Mouse (Mus musculus) G1E (cell line): ENCODE results near the gene Eno2. TPM values are rescaled to one million over a fixed set of nuclear protein-coding genes. Genes with fewer than 3 reads are reported as not detected.

ENCODE experiments used
- ATAC-seq: 2 replicates; pipeline ENCODE4 v1.8.0; 2016; ENCODE audit warnings: mild to moderate bottlenecking; ENCODE audit not compliant: insufficient number of reproducible peaks, poor library complexity, low FRiP score, severe bottlenecking; ENCODE audit errors: extremely low read depth
- DNase-seq: peaks from one replicate; pipeline ENCODE4 v3.0.0; 2012; ENCODE audit warnings: low spot score
- H3K27me3 ChIP-seq: 2 replicates; pipeline ENCODE4 v1.6.1; 2012; ENCODE audit warnings: mild to moderate bottlenecking, low read length, inconsistent platforms; ENCODE audit not compliant: insufficient read depth
- H3K36me3 ChIP-seq: replicated peaks from 2 replicates; pipeline ENCODE3; 2012; ENCODE audit warnings: mild to moderate bottlenecking, inconsistent platforms
- H3K4me1 ChIP-seq: 2 replicates; pipeline ENCODE4 v1.6.1; 2012; ENCODE audit warnings: low read depth, low read length, inconsistent platforms, mixed read lengths; ENCODE audit not compliant: insufficient read depth
- H3K4me3 ChIP-seq: 2 replicates; pipeline ENCODE4 v1.5.1; 2012; ENCODE audit warnings: low read depth, mild to moderate bottlenecking, inconsistent platforms, low read length, moderate library complexity, mixed read lengths
- H3K9me3 ChIP-seq: replicated peaks from 2 replicates; pipeline ENCODE4 v1.6.1; 2012; ENCODE audit warnings: inconsistent platforms
- CTCF ChIP-seq: IDR thresholded peaks from 2 replicates; pipeline ENCODE4 v1.5.1; 2012; ENCODE audit warnings: low read depth, low read length, inconsistent platforms, mixed read lengths
- GATA1 ChIP-seq: IDR thresholded peaks from 2 replicates; pipeline ENCODE4 v1.6.1; 2012; ENCODE audit warnings: borderline replicate concordance, low read length, inconsistent platforms, mixed read lengths
- GATA2 ChIP-seq: IDR thresholded peaks from 2 replicates; pipeline ENCODE4 v1.6.1; 2012; ENCODE audit warnings: low read depth, low read length, inconsistent platforms, borderline replicate concordance
- POLR2AphosphoS5 ChIP-seq: IDR thresholded peaks from 2 replicates; pipeline ENCODE4 v1.6.1; 2012; ENCODE audit warnings: low read depth, low read length, inconsistent platforms; ENCODE audit not compliant: insufficient replicate concordance
- TAL1 ChIP-seq: conservative IDR thresholded peaks from 2 replicates; pipeline ENCODE4 v1.6.1; 2012; ENCODE audit warnings: low read depth, low read length, inconsistent platforms, mixed read lengths
- polyA plus RNA-seq: library from polyadenylated mRNA; stranded (reverse); fragments of >175 nt; gene quantifications from 2 replicates; pipeline ENCODE4 v1.2.3, GENCODE M21; 2012
- total RNA-seq, 2 experiments: library from RNA; stranded (forward) in 1 of 2; stranded (reverse) in 1 of 2; fragments of 200-1000 nt in 1 of 2; fragments of >200 nt in 1 of 2; fragmentation: Nextera tagmentation in 1 of 2; gene quantifications; 2 replicates each; pipeline ENCODE4 v1.2.3; 2014 to 2017

Gene Eno2
- total and polyA plus RNA-seq, 3 experiments, result 0.29 to 3.6 (median 3.2) TPM

DNA sequence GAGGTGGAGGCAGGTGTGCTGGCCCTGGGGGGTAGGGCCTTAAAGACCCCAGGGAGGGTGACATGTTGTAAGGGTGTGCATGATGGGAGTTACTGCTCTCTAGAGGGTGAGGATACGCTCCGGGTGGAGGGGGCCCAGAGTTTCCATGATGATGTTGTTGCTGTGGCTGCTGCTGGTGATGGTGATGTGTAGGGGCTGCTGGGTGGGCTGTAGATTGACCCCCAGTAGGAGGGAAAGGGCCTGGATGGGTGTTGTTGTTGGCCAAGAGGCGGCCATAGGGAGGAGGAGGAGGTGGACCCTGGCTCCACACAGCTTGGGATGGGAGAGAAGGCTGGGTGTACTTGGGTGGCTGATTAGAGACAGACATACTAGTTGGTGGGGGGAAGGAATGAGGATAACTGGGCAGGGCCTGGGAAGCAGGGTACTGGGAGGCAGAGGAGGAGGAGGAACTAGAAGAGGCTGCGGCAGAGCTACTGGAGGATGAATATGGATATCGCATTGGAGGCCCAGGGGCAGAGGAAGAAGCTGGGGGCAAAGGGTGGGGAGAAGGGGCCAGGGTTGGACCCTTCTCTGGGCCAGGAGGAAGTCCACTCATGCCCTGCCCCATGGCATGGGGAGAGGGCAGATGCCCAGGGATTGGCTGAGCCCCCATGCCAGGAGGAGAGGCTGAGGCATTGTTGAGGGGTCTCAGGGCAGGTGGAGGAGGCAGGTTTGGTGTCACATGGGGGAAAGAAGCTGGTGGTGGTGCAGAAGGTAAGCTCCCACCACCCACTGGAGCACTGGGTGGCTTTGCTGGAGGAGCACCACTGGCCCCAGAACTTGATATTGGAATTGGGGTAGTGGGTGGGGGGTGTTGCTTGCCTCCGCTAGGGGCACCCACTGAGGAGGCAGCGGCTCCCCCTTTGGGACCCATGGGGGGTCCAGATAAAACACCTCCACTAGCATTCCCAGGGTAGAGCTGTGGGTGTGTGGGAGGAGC, 22.5 kb downstream of the Eno2 start:
- H3K27me3 ChIP-seq, result peaks cover 5% of the 10 kb centered on the region; the same call in 1 of the 2 replicates
- H3K4me3 ChIP-seq, result peak overlapping the region; percentile 80; the same call in 1 of the 2 replicates
- no peak for ATAC-seq
- TF ChIP-seq POLR2AphosphoS5, result no peak
- TF ChIP-seq CTCF, result no peak
- no peak for TF ChIP-seq GATA2
- no peak for TF ChIP-seq TAL1
- no peak for TF ChIP-seq GATA1
- DNase-seq, result no peak
- H3K36me3 ChIP-seq, result peaks cover 49% of the 10 kb centered on the region
- no peaks in the 10 kb centered on the region for H3K9me3 ChIP-seq
- peaks cover 53% of the 10 kb centered on the region for H3K4me1 ChIP-seq

DNA sequence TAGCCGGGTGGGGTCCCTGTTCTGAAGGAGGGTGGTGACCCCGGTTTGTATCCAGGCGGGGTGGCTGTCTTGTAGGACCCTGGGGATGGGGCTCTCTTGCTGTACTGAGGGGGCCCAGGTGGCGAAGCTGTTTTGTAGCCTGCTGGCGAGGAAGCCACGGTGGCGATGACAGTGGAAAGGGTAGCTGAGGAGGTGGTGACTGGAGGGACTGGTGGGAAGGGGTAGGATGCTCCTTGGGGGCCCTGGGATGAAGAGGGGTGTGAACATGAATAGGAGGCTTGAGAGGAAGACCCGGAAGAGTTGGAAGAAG, 23.2 kb downstream of the Eno2 start:
- Histone ChIP-seq H3K9me3 (no peaks in the 10 kb centered on the region), H3K36me3 (peaks cover 49% of the 10 kb centered on the region), H3K4me1 (peaks cover 58% of the 10 kb centered on the region), H3K4me3 (peak overlapping the region; percentile 80), H3K27me3 (peaks cover 3% of the 10 kb centered on the region; the same call in 1 of the 2 replicates)
- ATAC-seq (no peak), DNase-seq (no peak)
- TF ChIP-seq GATA1 (no peak), POLR2AphosphoS5 (no peak), GATA2 (no peak), CTCF (no peak), TAL1 (no peak)

DNA sequence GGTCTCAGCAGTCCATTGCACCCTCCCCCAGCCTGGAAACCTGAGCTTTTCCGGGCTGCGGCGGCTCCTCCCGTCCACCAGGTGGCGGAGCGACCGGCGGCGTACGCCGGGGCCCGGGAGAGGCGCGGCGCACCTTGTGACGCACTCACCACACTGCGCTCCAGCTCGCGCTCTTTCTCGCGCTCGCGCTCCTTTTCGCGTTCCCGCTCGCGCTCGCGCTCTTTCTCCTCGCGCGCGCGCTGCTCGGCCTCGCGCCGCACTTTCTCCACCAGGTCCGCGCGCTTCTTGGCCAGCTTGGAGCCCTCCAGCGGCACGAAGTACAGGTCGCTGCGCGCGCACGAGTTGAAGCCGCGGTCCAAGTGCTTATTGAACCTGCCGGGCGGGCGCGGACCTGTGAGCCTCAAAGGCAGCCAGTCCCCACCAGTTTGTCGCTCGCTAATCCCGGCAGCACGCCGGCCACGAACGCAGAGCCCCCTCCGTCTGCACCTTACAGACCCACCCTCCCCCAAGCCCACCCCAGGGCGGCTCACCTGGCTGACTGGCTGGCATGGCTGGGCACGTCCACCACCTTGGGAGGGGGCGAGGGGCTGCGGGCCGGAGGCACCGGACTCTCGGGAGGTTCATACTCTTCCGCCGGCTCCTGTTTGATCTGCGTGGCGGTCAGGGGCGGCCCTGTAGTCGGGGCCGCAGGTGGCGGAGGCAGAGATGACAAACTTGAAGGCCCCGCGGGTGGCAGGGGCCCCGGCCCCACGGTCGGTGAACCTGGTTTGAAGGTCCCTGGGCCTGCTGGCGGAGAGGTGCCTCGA, 23.8 kb downstream of the Eno2 start:
- Histone ChIP-seq H3K9me3 (no peaks in the 10 kb centered on the region), H3K27me3 (peaks cover 3% of the 10 kb centered on the region; the same call in 1 of the 2 replicates), H3K36me3 (peaks cover 49% of the 10 kb centered on the region), H3K4me1 (peaks cover 60% of the 10 kb centered on the region), H3K4me3 (peak overlapping the region; percentile 80)
- DNase-seq (peak; percentile 90), ATAC-seq (peak; percentile 12)
- no peak for TF ChIP-seq POLR2AphosphoS5
- TF ChIP-seq GATA2, result no peak
- TF ChIP-seq TAL1, result no peak
- TF ChIP-seq GATA1, result no peak
- TF ChIP-seq CTCF, result peak; percentile 60

DNA sequence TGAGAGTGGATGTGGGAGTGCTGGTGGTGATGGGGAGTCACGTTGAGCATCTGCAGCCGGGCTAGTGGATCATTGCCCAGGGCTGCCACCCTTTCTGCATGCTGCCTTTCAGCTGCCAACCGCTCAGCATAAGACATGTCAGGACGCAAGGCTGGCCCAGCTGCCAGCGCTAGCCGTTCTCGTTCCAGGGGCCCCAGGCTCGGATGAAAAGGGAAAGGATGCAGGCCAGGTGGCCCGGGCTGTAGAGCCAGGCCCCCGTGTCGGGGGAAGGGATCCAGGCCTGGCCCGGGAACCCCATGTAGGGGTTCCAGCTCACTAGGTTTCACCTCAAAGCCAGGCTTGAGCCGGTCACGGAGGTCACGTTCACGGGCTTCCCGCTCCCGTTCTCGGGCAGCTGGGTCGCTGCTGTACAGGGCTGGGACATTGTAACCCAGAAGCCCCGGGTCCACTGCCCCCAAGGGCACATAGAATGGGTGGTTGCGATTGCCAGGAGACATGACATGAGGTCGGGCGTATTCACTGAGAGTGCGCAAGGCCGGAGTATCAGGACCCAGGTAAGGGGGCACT, 24.6 kb downstream of the Eno2 start:
- Histone ChIP-seq H3K4me1 (peaks cover 61% of the 10 kb centered on the region), H3K9me3 (no peaks in the 10 kb centered on the region), H3K36me3 (peaks cover 49% of the 10 kb centered on the region), H3K27me3 (peaks cover 3% of the 10 kb centered on the region; the same call in 1 of the 2 replicates), H3K4me3 (peak overlapping the region; percentile 80)
- no peak for ATAC-seq
- TF ChIP-seq GATA2 (no peak), TAL1 (no peak), CTCF (no peak), GATA1 (no peak), POLR2AphosphoS5 (no peak)
- DNase-seq, result no peak

DNA sequence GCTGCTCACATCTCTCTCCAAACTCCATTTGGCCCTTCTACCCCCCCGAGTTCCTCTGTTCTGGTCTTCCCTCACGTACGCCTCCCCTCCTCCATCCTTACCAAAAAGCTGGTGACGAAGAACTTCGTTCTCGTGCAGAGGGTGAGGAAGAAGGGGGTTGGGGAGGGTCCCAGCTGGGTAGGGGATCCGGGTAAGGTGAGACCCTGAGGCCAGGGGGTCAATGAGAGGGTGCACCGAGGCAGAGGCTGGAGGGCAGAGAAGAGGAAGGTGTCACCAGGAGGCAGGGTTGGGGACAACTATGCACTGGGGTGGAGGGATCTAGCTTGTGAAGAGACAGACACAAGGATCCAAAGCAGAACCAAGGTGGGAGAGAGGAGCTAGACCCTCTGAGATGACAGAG, 25.8 kb downstream of the Eno2 start:
- Histone ChIP-seq H3K4me3 (no peak overlapping the region), H3K27me3 (peaks cover 3% of the 10 kb centered on the region; the same call in 1 of the 2 replicates), H3K4me1 (peaks cover 73% of the 10 kb centered on the region), H3K9me3 (no peaks in the 10 kb centered on the region), H3K36me3 (peaks cover 48% of the 10 kb centered on the region)
- TF ChIP-seq CTCF (no peak), GATA1 (no peak), POLR2AphosphoS5 (no peak), TAL1 (no peak), GATA2 (no peak)
- no peak for DNase-seq
- ATAC-seq, result no peak
